Mouse (Mus musculus): ENCODE data around the gene Serping1. TPM values are rescaled to one million over a fixed set of nuclear protein-coding genes. Genes with fewer than 3 reads are reported as not detected.

Serping1 gene
- polyA plus RNA-seq, 1 experiment: 711 TPM

Other genes starting within 250 kb of the Serping1 start
- gene Ctnnd1, start 124.7 kb downstream of the Serping1 start, polyA plus RNA-seq (2012; rRNA removed): 85.0 and 89.4 TPM in 2 replicates
- gene Btbd18, start 116.4 kb downstream of the Serping1 start, polyA plus RNA-seq (2012; rRNA removed): not detected in 2 replicates
- gene Selenoh, start 104.7 kb downstream of the Serping1 start, polyA plus RNA-seq (2012; rRNA removed): 46.1 and 59.1 TPM in 2 replicates
- not detected in 2 replicates for gene Gm28635, start 97.4 kb downstream of the Serping1 start, polyA plus RNA-seq (2012; rRNA removed)
- 18.3 and 20.1 TPM in 2 replicates for gene Med19, start 97.0 kb downstream of the Serping1 start, polyA plus RNA-seq (2012; rRNA removed)
- 63.6 and 67.7 TPM in 2 replicates for gene Tmx2, start 96.3 kb downstream of the Serping1 start, polyA plus RNA-seq (2012; rRNA removed)
- gene Zdhhc5, start 60.3 kb downstream of the Serping1 start, polyA plus RNA-seq (2012; rRNA removed): 41.3 and 46.0 TPM in 2 replicates
- gene Clp1, start 48.1 kb downstream of the Serping1 start, polyA plus RNA-seq (2012; rRNA removed): 15.4 and 20.7 TPM in 2 replicates
- gene Ypel4, start 41.4 kb downstream of the Serping1 start, polyA plus RNA-seq (2012; rRNA removed): 17.0 and 17.5 TPM in 2 replicates
- gene Gm19426, start 31.8 kb downstream of the Serping1 start, polyA plus RNA-seq (2012; rRNA removed): 3.1 and 3.2 TPM in 2 replicates
- 36.2 and 36.3 TPM in 2 replicates for gene Ube2l6, start 23.4 kb upstream of the Serping1 start, polyA plus RNA-seq (2012; rRNA removed)
- gene Smtnl1, start 47.2 kb upstream of the Serping1 start, polyA plus RNA-seq (2012; rRNA removed): not detected in 2 replicates
- 35.0 and 47.5 TPM in 2 replicates for gene Timm10, start 51.6 kb upstream of the Serping1 start, polyA plus RNA-seq (2012; rRNA removed)
- 11.4 and 12.6 TPM in 2 replicates for gene Slc43a1, start 63.4 kb upstream of the Serping1 start, polyA plus RNA-seq (2012; rRNA removed)
- gene Rtn4rl2, start 111.3 kb upstream of the Serping1 start, polyA plus RNA-seq (2012; rRNA removed): 1.4 and 1.6 TPM in 2 replicates
- gene Slc43a3, start 161.1 kb upstream of the Serping1 start, polyA plus RNA-seq (2012; rRNA removed): 116 and 142 TPM in 2 replicates
- 0.27 and 0.33 TPM in 2 replicates for gene Prg2, start 205.0 kb upstream of the Serping1 start, polyA plus RNA-seq (2012; rRNA removed)
- gene Prg3, start 212.8 kb upstream of the Serping1 start, polyA plus RNA-seq (2012; rRNA removed): not detected in 2 replicates

Measured in urinary bladder, adult 2 months (tissue).